Mouse (Mus musculus) spleen, embryonic (tissue): ENCODE results near the gene Dnase1l3.

ENCODE experiments used
- CTCF ChIA-PET: fragments of 350-600 bp; sonication (Branson Sonifier 250); formaldehyde crosslinking; loops from one replicate; lab custom pipeline; 2022; lab: Charles Lee

The Dnase1l3 gene

DNA sequence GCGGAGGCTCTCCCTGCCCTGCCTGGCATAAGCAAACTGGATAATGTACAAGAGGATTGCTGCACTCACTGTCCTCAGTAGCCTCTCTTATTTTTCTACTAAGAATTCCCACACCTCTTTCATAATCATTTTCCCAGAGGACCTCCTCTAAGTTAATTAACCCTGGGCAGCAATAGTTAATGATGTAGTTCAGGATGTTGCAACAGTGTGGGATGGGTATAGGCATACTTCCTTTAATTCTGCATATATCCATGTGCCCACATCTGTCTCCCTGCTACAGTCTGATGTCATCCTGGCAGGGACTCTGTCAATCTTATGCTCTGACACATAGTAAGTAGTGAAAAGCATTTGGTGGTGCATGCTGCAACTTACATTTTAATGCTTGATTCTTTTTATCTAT lies 13.1 kb downstream of the Dnase1l3 start:
- CTCF ChIA-PET, result no interaction called here

GRCm38 (mm10) chr14:7978183-7978582 lies 16.2 kb downstream of the Dnase1l3 start:
- CTCF ChIA-PET, result no interaction called here

DNA sequence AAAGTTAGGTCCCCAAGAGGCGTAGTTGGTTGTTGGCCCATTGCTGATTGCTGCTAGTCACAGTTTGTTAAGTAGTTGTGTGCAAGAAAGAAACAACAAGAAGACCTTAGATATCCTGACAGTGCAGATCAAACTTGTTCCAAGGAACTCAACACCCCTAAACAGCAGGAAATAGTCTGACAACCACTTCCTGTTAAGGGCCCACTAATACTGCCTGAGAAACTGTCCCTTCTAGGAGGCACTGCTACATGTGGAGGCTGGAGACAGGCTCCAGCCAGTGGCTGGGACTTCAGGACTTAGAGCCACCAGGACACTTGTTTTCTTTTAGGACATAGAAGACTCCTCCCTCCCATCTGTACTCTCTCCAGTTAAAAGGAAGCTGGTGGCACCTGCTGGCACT lies 16.9 kb downstream of the Dnase1l3 start:
- CTCF ChIA-PET, result no interaction called here

DNA sequence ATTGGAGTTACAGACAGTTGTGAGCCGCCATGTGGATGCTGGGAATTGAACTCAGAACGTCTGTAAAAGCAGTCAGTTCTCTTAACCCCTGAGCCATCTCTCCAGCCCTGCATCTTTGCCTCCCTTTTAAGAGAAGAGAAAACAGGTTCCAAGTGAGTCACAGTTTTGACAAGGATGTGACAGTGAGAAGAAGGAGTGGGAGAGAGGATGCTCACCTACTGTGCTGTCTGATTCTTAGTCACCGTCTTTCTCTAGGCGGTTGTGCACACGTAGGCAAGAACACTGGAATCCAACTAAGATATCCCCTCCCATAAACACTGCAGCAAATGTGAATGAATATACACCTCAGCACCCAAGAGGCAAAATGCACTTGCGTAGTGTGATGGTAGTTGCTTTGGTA lies 19.2 kb downstream of the Dnase1l3 start:
- CTCF ChIA-PET, result no interaction called here

GRCm38 (mm10) chr14:7974643-7975042 lies 19.7 kb downstream of the Dnase1l3 start:
- CTCF ChIA-PET, result no interaction called here

- CTCF ChIA-PET, result interaction anchor here (0.6 kb wide), 1 partner anchor 25 kb away, joined by 3 read pairs; no protein-coding TSS in a partner anchor
These were observed 22.4 kb downstream of the Dnase1l3 start for GRCm38 (mm10) chr14:7971889-7972493.

- CTCF ChIA-PET, result no interaction called here
These were observed 30.0 kb downstream of the Dnase1l3 start for GRCm38 (mm10) chr14:7964219-7964889.

GRCm38 (mm10) chr14:7963160-7963559 lies 31.2 kb downstream of the Dnase1l3 start:
- CTCF ChIA-PET, result no interaction called here

GRCm38 (mm10) chr14:7962626-7963025 lies 31.7 kb downstream of the Dnase1l3 start:
- CTCF ChIA-PET, result no interaction called here

DNA sequence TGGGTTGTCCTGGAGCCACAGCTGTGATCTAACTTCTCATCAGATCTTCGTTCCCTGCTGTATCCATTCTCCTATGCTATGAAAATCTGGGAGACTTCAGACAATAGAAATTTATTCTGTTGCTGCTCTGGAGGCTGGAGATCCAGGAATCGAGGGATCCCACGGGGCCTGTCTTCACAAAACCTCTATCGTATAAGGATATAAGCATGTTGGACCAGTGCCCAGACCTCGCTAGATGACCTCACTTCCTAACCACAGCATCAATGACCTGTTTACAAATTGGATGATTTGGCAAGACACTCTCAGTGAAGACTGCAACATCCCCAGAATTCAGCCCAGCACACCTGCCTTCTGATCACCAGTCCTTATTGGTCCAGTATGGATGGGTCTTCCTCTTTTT lies 32.7 kb downstream of the Dnase1l3 start:
- CTCF ChIA-PET, result no interaction called here

DNA sequence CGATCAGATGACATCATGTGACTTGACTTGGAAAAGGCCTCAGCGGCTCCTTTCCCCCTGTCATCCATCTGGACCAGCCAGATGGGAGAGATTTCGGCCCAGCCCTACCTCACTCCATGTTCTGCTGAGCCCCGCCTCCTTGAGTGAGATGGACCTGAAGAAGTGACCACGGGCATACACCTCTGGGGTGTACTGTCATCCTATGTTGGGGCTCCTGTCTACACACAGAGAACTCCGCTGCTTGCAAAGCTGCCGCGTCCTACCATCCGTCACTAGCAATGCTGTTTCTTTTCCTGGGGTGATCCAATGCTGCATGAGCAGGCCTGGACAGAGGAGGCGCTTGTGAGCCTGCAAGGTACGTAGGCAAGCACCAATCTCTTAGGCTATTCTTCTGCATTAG lies 33.8 kb downstream of the Dnase1l3 start:
- CTCF ChIA-PET, result no interaction called here

GRCm38 (mm10) chr14:7957049-7957448 lies 37.3 kb downstream of the Dnase1l3 start, which contains the start of gene Gm45521:
Gm45521 (plus strand) TSS chr14:7957288.
- CTCF ChIA-PET, result no interaction called here

DNA sequence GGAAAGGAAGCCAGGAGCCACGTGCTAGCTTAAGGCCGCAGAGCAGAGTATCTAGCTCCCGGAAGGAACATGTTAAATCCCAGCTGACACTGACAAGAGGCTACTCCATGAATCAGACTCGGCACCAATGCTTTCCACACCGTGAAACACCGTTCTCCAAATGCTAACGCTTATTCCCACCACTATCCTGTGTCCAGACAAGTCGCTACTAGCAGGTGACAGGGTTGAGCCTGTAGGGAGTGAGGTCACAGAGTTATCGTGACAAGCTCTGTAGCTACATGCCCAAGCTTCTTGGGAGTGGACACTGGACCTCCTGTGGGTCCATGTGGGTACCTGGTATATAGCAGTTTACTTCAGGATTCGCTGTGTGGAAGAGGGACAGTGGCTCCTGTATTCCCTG lies 37.9 kb downstream of the Dnase1l3 start:
- CTCF ChIA-PET, result no interaction called here

DNA sequence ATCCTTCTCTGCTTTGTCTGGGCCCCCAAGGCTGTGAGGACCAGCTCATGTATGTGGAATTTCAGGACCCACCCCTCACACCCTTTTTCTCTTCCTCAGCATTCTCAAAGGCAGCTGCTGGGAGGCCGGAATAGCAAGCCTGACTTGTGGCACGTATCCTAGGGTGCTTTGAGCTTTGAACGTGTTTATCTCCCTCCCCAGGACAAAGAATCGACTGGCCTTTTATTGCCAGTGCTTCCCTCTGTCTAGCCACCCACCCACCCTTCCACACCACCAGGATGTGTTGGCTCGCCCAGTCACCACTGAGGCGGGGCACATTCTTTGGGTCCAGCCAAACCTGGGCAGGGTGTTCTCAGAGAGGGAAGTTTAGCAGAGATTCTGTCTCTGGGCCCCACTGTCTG lies 40.3 kb downstream of the Dnase1l3 start:
- CTCF ChIA-PET, result interaction anchor here (0.7 kb wide), 1 partner anchor 14 kb away, joined by 3 read pairs; no protein-coding TSS in a partner anchor

GRCm38 (mm10) chr14:7952610-7953254 lies 41.6 kb downstream of the Dnase1l3 start:
- CTCF ChIA-PET, result interaction anchor here (0.7 kb wide), 1 partner anchor 32 kb away, joined by 3 read pairs; no protein-coding TSS in a partner anchor

DNA sequence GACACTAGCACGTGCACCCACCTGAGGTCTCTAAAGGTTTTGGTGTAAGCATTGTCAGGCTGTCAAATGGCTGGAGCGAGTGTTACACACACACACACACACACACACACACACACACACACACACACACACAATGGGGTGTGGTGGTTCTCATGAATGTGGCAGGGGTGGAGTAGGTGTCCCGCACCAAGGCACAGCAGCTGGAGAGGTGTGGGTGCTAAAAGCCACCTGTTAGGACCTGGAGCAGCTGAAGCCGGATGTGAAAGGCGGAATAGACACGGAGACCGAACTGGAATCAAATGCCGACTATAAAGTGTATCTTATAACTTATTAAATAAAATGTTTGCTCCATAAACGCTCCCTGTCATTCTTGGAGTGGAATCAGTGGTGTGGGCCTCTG lies 43.1 kb downstream of the Dnase1l3 start:
- CTCF ChIA-PET, result no interaction called here

DNA sequence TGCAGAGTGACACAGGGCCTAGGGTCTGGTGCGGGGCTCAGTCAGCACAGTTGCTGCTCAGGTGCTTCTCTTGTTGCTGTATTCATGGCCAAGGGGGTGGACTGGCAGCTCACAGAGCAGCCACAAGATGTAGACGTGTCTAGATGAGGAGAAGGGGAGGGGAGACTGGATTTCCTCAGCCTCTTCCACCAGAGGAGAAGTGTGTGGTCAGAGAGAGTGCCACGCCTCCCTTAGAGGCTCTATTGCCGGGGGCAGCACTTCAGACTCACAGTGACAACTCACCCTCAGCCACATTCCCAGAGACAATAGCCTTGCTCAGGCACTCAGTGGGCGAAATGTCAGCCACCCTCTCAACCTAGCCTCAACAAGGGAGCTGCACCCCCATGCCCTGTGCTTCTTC lies 49.1 kb downstream of the Dnase1l3 start:
- CTCF ChIA-PET, result no interaction called here

GRCm38 (mm10) chr14:7944349-7945039 lies 49.9 kb downstream of the Dnase1l3 start:
- CTCF ChIA-PET, result no interaction called here

DNA sequence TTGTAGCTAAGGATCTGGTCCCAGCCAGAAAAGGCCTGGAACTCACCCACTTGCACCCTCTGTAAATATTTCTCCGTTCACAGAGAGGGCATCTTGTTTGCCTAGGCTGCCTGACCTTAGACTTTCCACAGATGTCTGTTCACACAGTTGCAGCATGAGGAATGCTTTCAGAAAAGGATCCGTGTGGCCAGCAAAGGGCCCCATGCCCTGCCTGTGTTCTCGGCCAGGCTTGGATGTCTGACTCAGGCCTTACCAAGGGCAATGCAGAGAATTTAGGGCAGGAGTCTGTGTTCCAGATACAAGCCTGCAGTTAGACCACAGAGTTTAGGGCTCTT lies 50.6 kb downstream of the Dnase1l3 start:
- CTCF ChIA-PET, result interaction anchor here (1.0 kb wide), 1 partner anchor 126 kb away, joined by 3 read pairs; the partner anchor contains the start of gene Flnb

DNA sequence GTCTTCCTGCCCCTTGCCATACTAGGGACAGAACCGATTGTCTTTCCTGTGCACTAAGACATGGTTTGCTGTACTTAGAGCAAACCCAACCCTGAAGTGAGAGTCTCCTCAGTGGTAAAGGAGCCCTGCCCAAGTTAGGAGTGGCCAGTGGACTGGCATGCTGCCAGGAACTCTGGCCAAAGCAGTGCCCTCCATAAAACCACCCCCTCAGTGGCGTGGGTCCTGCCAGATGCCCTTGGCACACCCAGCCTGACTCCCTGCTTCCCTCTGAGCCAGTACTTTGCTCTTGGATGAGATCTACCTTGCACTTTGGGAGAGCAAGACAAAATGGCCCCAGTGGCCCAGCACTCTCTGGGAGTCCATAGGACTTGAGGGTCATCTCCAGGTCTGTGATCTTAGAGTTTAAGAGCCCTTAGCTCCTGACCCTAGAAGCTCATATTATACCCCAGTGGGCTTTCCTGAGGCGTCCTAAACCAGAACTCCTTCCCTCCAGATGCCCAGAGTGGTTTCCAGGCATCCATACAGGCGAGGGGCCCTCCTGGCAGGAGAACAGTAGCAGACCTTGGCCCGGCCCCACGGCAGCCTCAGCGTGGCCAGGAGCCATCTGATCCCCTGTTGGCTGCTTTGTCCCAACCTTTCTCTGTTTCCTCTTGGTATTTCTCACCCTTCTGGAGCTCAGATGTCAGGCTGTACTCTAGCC lies 51.1 kb downstream of the Dnase1l3 start:
- CTCF ChIA-PET, result interaction anchor here (1.0 kb wide), 1 partner anchor 126 kb away, joined by 3 read pairs; the partner anchor contains the start of gene Flnb

DNA sequence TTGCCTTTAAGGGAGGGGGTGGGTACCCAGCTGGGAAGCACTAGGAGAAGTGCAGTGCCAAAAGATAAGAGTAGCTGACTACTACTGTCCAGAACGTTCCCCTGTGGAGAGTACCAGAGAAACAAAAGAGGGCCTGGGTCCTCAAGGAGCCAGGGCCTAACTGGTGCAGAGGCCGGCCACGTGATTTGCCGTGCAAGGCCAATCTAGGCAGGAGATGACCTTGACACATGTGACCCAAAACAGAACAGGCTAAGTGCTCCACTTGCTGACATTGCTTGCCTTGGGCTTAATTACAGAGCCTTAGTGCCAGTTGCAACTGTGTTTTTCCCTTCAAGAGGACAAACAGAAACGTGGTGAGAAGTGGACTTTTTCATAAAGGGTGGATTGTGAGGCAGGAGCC lies 53.0 kb downstream of the Dnase1l3 start:
- CTCF ChIA-PET, result no interaction called here
